Mouse (Mus musculus): Measurements from ENCODE around the gene Padi6.

Gene Padi6

GRCm38 (mm10) chr4:140684141-140684871, 58.1 kb downstream of the Padi6 start:
- DNase-seq (ENCODE audit: low read depth): no peak

- DNase-seq (ENCODE audit: low read depth): no peak
Observed at GRCm38 (mm10) chr4:140683608-140684007, 58.8 kb downstream of the Padi6 start.

GRCm38 (mm10) chr4:140680731-140681397, 61.6 kb downstream of the Padi6 start:
- no peak for DNase-seq (ENCODE audit: low read depth)

GRCm38 (mm10) chr4:140679723-140680380, 62.6 kb downstream of the Padi6 start:
- no peak for DNase-seq (ENCODE audit: low read depth)

GRCm38 (mm10) chr4:140679038-140679437, 63.4 kb downstream of the Padi6 start:
- no peak for DNase-seq (ENCODE audit: low read depth)
